Mouse (Mus musculus): ENCODE measurements at regions not wholly inside any gene's neighbourhood (a gene's known extent, or its start where the extent isn't known, plus 50 kb on each side); places are given as distances from the start of the nearest gene placed in this dataset.
"Not testable (repeated sequence)": the region's sequence is repeated elsewhere in the genome, so short reads cannot be mapped to it uniquely, and the experiment has no call there.

DNA sequence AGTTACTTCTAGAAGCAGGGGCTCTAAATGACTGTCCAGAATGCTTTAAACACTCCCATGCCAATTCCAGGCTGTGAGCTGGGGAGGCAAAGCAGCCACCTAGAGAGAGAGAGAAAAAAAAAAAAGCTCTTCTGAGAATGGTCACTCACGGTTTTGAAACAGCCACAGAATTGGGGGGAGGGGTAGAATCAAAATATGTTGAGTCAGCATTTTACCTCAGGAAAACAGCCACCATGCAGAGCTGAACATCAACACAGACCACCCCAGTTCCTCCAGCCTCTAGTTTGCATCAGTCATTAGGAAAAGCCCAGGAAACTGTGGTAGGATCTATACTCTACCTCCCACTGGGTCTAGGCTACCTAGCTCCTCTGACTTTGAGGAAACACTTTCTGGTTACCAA, 124.1 kb upstream of the Gm5150 start:
- no peak for DNase-seq (ENCODE audit: low spot score in 2 of 2)

DNA sequence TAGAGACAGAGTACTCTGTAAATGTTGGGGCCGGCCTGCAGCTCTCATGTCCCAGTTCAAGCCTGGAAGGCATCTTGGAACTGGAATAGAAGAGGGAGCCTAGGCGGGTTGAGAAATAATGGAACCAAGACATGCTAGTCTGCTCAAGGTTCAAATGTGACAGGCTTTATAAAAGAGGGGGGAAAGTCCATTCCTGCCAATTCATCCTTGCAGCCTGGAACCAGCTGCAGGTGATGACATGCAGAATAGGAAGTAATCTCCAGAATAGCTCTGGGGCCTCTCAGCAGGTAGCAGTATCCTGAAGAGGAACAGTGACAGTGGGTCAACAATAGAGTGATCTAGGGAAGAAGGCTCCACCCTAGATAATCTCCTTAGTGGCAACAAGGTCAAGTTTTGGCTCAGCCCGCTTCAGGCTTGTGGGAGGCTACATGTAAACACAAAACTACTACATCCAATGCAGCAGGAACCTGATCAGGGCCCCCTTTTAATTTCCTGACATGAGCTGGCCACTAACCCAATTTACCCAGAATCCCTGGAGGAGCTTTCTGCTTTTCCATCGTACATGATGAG, 119.2 kb upstream of the Gm5150 start:
- DNase-seq (ENCODE audit: low spot score in 2 of 2): not testable (repeated sequence)

DNA sequence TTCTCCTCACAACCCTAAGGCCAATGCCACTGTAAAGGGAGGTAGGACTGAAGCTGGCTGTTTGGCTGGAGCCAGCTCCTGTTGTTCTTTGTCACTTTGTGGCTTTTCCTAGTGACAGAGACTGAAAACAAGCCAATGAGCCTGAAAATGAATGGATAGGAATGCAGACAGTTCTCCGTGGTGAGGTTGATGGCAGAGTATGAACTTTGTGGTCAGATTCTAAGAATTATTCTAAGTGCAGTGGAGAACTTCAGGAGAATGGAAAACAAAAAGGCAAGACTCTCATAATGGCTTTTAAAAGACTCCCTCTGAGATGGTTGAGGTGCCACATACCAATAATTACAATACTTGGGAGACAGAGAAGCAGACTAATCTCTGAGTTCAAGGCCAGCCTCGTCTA, 109.7 kb upstream of the Gm5150 start:
- no peak for DNase-seq (ENCODE audit: low spot score in 2 of 2)

DNA sequence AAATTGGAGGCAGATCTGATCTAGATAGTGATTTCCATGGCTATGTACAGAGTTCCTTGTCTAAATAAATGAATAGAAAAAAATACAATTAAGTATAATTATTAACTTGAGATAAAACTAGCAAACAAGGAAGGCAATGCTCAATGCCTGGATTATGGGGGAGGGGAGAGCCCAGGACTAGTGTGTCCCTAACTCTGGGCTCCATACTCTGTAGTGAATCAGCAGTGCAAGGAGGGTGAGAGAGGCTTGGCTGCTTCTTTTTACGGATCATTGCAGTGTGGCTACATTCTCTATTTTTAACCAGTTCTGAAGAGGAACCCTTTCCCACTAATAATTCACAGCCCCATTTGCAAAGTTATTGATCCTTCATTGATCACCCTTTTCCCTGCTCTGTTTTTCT, 101.3 kb upstream of the Gm5150 start:
- DNase-seq (ENCODE audit: low spot score in 2 of 2): no peak

DNA sequence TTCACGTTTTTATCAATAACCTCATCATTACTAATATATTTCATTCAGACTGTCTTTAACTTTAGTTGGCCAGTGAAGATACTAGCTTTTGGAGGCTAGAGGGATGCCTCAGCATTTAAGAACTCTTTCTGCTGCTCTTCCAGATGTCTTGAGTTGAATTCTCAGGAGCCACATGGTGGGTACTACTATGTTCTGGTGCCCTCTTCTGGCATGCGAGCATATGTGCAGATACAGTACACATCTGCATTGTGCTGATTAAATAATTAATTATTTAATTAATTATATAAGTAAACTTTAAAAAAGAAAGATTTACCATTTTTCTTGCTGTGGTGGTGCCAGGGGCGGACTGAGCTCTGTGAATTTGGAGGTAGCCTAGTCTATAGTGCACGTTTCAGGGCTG, 98.8 kb upstream of the Gm5150 start:
- DNase-seq (ENCODE audit: low spot score in 2 of 2): no peak

DNA sequence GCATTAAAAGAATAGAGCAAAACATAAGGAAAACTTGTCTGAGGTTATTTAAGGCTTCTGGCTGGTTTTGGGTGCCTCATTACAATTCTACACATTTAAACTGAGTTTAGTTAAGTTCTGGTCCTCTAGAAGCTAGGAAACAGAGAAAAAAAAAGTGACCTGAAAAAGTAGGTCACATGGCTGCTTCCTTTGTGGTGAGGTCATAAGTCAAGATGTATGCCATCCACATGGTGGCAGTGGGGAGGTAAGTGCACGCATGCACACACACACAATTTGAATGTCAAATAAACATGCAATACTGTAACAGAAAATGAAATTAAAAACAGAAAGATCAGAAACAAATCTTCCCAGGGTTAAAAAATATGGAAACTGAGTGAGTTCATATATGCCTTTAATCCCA, 96.9 kb upstream of the Gm5150 start:
- DNase-seq (ENCODE audit: low spot score in 2 of 2): no peak

DNA sequence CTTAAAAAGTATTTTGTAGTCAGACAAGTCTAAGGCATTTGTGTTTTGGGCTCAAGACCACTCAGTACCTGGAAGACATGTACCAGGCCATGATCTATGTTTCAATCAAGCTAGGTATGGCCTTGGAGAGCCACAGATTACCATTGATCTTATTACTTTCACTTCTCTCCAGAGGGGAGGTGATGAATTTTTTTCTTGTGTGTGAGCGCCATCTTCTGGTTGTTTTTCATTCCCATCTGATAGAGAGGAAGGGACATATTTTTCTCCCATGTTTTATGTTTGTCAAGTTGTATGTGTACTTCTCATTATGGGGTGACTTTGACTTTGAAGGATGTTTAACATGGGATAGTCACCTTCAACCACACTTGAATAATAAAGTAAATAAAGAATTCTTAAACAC, 80.3 kb upstream of the Gm5150 start:
- peak in 1 of 2 experiments; percentile 2 for DNase-seq (ENCODE audit: low spot score in 2 of 2)

DNA sequence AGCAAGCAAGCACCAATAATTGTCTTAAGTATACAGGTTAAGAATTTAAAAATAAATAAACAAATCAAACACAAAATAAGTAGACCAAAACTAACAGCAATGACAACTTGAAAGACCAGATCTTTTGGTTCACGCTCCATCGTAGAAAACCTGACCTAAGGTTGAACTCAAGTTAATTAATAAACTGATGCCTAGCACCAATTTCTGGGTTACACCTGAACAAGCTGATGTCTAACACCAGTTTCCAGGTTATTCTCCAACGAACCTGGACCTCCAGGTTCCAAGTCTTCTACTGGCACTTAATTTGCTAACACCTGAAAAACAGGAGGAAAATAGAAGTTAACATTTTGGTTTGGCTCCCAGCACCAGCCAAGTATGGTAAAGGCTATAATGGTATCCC, 79.1 kb upstream of the Gm5150 start:
- DNase-seq (ENCODE audit: low spot score in 2 of 2): no peak

DNA sequence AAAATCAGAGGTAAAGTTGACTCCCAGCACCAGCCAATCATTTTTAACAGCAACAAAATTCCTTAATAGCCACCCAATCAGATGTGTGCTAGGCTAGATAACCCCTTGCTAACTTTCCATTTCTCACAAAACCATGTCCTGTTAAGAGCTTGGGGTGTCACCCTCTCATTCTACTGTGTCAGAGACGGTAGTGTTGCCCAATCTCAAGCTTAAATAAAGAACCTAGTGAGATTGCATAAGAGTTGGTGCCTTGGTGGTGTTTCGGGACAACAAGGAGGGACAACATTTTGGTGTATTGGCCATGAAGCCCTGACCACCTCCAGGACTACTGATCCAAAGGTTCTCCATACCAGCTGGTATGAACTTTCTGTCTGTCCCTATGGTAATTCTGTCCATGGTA, 72.9 kb upstream of the Gm5150 start:
- DNase-seq (ENCODE audit: low spot score in 2 of 2): no peak

DNA sequence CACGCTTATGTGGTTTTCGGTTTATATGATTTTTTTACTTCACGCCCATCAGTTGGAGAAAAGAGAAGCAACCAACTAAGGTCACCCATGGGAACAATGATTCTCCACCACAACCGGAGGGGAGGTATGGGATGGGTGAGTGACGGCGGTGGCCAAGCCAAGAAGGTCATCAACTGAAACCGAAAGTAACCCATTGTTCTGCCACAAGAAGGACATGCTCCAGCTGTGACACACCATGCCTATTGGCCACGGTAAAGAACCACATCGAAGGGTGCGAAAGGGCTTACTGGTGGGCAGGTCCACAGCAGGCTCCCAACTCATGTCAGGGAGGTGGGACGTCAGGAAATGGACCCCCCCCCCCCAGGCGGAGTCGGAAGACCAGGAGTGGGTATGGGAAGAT, 65.7 kb upstream of the Gm5150 start:
- DNase-seq (ENCODE audit: low spot score in 2 of 2): no peak

DNA sequence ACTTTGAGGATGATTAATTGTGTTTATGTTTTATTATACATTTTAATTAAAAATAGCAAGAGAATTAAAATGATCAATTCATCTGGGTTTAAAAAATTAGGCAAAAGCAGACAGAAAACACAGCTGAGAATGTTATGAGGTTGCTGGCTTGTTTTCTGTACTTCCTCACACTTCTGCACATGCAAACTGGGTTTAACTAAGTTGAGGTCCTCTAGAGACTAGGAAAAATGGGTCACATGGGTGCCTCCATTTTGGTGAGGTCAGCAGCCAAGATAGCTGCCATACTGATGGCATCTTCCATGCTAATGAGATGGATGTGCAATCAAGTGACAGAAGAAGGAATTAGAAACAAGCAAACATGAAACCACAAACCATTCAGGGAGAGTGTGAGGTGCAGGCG, 64.7 kb upstream of the Gm5150 start:
- DNase-seq (ENCODE audit: low spot score in 2 of 2): no peak

DNA sequence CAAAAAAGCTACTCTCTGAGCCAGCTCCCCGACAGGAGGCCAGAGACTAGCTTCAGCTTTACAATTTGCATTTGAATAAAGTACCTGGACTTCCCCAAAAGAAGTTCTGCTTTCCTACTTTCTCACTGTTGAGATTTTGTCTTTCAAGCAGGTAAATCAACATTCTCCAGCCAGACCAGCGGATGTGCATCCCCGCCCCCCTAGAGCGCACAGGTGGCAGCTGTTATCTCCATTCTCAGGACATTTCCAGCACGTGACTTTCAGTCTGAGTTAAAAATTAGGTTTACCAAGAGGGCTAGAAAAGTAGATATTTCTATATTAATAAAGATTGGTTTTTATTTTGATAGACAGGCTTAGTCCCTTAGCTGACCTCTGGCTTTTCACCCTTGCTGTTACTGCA, 51.5 kb upstream of the Gm5150 start:
- not testable (repeated sequence) for DNase-seq (ENCODE audit: low spot score in 2 of 2)
